Mouse (Mus musculus) gastrocnemius, postnatal 25 days (tissue): ENCODE data around the gene Ccdc121. TPM values are rescaled to one million over a fixed set of nuclear protein-coding genes. Genes with fewer than 3 reads are reported as not detected.
"Not testable (repeated sequence)": the region's sequence is repeated elsewhere in the genome, so short reads cannot be mapped to it uniquely, and the experiment has no call there.

Experiments used
- DNase-seq: peaks from one replicate; pipeline ENCODE4 v3.0.0; 2022
- total RNA-seq, 2 experiments: library from RNA; stranded (reverse); gene quantifications; 1 replicate in 1 of 2; 2 replicates in 1 of 2; pipeline ENCODE4 v1.2.3; 2021

Gene Ccdc121
- total RNA-seq, 2 experiments from 2014 or later = not detected

DNA sequence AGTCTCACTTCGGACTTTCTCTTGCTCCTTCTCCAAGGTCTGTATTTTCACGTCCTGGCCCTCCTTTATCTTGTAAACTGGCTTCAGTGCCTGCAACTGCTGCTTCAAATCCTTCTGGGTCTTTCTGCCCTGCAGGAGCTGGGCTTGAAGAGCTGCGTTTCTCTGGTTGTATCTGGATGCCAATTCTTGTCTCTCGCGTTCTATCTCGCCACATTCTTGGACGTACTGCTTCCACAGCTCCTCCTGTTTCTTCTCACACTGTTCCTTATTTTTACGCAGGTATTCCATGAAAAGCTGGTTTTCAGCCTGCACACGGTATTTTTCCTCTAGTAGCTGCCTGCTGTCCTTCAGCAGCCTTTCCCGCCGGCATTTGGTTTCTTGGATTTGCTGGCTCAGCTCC is 396 bp downstream of the Ccdc121 start:
- not testable (repeated sequence) for DNase-seq

DNA sequence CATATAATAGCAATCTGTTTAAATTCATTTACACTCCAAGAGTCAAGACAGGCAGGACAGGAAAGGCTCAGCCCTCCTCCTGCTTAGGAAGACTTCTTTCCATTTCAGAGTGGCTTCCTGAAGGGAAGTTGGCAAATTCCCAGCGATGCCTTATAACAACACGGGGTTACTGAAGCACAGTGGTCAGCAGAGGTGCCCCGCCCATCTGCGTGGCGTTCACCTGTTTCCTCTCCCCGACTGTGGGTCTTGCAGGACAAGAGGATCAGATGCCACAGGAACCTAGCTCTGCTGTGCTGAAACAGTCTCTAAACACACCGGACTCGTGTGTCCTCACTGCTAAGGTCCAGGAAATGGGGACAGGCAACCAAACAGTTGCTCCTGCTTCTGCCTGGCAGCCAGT is 5.9 kb downstream of the Ccdc121 start:
- no peak for DNase-seq

DNA sequence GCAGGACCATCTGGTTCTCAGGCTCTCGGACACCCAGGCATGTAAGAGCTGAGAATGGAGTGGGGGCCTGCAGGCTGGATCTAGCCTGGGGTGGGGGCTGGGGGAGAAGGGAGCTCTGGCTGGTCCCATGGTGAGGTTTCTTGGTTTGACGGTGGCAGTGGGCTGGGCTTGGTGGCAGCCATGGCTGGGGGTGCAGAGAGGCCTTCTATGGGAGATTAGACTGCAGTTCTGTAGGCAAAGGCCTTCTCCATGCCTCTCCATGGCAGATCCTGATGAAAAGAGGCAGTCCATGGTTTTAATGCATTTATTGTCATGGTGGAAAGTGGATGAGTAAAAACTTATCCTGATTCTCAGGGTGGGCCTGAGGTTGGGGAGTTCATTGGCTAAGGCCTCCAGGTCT is 7.8 kb downstream of the Ccdc121 start:
- no peak for DNase-seq

DNA sequence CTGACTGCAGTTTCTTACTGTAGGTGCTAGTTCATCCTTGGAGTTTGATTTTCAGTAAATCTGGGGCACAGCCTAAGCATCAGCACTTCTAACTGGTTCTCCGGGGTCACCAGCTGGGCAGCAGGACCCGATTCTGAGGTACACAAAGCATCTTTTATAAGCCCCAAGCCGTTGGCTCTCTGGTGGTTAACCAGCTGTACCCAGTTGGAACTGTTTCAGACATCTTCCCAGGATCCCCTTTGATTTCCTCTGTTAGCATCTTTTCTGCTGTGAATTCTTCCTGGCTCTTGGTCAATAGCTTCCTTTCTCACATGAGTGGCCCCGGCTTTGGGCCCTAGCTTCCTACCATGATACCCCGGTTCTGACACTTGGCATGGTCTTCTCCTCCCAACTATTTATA is 26.6 kb downstream of the Ccdc121 start:
- no peak for DNase-seq

DNA sequence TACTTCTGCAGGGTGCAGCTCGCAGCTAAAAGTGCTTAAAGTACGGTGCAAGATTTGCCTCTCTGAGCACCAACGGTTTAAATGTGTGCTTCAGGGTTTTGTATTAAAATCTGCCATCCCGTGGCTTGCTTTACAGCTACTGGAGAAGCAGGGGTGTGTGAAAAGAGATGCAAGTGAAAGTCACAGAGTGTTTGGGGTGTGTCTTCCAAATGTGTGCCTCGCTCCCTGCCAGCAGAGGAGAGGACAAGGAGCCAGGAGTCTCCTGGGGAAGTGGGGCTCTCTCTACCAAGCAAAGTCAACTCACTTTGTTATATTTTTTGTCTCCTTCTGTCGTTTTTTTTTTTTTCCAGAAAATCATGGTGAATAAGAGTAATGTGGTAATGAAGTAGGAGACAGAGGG is 34.7 kb downstream of the Ccdc121 start:
- no peak for DNase-seq

DNA sequence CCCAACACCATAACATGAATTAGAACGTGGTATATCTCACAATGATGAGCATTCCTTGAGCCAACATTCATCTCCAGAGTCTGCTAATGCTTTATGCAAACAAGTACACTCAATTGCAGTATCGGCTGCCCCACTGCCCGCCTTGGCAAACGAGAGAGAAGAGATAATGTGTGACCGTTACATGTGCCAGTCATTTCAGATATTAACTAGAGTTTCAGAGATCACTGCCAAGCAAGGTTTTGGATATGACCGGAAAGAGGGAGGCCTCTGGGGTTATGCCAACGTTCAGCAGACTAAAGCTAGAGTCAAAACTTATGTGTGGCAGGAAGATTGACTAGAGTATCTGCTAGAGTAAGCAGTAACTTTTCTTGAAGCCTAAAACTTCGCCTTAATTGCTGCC is 35.1 kb downstream of the Ccdc121 start:
- DNase-seq = no peak

DNA sequence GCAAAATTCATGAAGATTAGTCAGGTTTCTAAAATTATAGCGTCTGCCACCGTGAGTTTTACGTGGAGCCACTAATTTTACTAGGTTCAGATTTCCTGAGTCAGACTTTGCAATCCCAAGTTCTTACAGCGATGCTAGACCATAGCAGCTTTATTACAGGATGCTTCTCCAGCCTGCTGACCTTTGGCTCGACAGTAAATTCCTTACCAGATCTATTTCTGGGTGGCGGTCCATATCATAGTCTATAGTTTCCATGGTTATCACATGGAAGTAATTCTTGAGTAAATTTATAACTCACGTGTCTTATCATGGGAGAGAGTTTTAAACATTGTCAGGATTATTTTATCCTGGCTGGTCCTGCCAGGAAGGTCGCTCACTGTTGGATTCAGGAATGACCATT is 41.8 kb downstream of the Ccdc121 start:
- DNase-seq = no peak

DNA sequence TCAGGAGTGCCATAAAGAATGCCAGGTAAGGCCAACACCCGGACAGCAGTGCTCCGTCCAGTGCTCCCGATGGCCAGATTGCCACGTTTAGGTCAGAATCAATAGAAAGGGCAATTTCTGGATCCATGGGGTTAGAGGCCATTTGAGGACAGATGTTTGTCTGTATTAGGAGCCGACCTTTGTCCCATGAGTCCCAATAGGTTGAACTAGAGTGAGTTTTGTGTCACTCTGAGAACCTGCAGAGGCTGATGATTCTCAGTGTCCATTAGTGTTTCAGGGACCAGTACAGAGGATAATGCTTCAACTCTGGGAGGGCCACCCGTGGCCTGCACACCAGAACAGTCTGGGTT is 44.0 kb downstream of the Ccdc121 start:
- DNase-seq = no peak

DNA sequence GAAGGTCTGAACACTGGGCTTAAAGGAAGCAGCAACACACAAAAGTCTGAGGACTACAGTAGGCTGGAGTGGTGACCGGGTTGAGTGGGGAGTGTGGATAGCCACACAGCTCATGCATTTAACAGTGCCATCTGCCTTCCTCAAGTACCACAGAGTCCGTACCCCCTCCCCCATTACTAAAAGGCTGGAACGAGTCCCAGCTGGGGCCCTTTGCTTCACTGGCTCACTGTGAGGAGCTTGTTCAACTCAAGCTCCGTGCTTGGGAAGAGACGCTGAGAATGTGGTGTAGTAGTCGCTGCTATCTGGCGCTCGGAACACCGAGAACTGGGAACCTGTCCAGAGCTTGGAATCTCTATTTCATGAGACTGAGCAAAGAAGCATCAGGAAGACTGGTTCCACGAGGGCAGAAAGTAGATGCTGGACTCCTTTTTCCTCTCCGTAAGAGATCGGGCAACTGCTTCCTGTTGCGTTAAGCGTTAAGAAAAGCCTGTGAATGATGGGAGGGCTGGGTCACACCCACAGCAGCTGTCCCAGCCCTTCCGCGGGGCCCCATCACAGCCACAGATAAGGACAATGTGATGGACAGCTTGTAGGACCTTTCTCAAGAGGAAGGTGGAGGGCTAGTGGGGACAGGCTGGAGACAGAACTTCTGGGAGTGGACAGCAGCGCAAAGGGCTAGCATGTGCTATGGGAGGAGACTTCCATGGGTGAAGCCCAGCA is 44.5 kb downstream of the Ccdc121 start:
- no peak for DNase-seq

DNA sequence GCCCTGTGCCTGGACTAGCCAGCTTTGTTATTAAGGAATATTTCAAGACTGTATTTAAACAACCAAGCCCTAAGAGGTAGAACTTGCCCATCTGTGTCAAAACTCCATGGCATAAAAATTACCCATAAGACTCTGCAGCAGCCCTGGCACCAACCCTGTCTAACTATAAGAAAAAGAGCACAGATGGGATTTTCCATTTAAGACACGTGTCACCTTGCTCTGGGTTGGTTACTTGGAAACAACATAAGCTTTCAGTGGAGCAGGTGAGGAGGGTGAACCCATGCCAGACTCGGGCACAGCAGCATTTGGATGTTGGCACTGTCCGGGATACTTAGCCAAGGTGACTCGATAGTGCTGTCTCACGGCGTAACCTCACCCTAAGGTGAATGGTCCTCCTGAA is 45.2 kb downstream of the Ccdc121 start:
- no peak for DNase-seq

DNA sequence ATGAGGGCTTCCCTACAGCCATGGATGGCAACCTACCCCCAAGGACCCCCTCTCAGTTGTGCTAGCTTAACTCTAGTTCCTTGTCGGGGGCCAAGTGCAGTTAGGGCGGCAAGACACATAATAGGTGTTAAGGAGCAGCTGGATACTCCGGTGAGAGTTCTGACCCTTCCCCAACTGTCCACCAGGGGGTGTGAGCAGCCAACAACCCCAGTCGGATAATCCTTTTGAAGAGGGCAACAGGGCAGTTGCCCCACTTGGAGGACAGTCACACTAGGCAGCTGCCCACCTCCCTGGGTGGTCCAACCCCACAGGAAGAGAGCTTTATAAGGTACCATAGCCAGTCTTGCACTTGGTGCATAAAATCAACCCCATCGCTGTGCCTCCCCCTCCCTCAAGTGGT is 46.2 kb downstream of the Ccdc121 start:
- no peak for DNase-seq

DNA sequence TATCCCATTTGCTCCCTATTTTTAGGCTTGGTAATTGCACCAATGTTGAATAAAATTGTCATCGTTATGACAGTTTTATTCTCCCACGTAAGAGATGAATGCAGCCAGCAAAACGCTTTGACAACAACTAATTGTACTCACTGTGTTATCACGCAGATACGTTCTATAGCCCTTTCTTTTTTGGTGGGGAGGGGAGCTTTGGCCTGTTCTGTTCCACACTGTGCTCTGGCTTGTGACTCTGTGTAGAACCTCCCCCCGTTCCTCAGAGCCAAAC is 48.4 kb downstream of the Ccdc121 start:
- DNase-seq = no peak

DNA sequence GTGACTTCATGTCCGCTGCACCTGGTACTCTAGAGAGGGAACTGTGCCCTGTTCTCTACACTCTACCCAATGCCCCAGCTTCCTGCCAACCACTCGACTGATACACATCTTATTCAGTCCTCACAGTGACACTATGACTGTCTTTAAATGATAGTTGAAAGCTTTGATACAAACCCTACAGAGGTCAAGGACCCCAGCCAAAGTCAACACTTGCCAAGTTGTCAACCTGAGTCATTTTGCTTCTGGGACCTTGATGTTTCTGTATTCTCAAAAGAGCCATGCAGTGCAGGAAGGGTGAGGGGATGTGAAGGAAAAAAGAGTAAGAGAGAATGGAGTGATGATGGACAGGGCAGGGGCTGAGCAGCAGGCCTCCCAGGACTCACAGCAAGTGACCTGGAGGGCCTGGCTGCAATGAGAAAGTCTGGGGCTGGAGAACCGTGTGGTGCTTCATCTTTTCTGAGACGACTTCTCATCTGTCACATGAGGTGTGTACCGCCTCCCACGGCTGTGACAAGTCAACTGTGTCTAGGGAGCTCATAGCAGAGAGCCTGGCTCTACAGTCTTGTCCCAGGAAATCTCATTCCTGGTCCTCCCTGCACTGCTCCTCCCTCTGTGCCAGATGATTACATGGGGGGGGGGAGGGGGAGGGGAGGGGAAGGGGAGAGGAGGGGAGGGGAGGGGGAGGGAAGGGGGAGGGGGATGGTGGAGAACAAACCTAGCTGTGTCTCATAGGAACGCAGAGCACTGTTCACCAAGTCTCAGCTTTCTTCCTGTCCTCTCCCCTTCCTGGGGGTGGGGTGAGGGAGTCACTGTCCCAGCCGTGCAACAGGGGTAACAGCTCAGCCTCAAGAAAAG is 49.0 kb downstream of the Ccdc121 start:
- DNase-seq = no peak

DNA sequence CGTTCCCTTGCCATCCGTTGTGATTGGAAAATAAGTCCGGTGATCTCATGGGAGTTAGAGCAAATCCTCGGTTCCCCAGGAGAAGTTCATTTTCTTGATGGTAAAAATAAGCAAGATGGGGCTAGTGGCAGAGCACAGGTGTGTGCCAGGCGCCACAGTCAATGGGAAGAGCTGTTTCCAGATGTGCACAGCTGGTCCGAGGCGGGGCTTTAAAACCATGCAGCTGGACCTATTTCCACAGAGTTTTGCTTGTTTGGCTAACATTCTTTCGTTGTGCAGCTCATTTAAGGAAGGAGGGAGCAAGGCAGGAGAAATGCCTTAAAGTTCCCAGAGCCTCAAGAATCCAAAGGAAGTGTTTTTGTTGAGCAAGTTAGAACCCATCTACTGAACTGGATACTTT is 49.8 kb downstream of the Ccdc121 start:
- DNase-seq = no peak

DNA sequence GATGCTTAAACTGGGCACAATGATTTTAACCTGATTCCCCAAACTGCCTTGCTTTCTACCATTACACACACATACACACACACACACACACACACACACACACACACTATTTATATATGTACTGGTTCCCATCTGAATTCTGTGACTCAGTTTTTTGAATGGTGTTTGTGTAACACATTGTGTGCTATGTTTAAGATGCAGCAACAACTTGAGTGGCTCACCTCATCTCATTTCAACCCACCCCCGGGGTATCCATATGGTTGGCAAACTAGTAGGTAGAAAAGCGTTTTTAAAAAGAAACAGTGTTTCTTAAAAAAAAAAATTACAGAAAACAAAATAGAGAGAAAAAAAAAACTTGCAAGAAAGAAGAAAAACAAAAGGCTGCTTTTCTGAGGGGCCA is 51.0 kb downstream of the Ccdc121 start:
- DNase-seq = no peak

Other genes starting within 250 kb of the Ccdc121 start
- not detected for gene Cnih3, start 158.8 kb downstream of the Ccdc121 start, total RNA-seq
- under 1 TPM in 1 of 2 experiments, not detected in 1; 0.08 TPM for gene Dnah14, start 65.1 kb upstream of the Ccdc121 start, total RNA-seq